Mouse (Mus musculus) cerebellum, adult 2 months (tissue): ENCODE measurements around the gene Sf3a2. TPM values are rescaled to one million over a fixed set of nuclear protein-coding genes. Genes with fewer than 3 reads are reported as not detected.

ENCODE experiments used
- DNase-seq, 2 experiments: peaks; one replicate each; pipeline ENCODE4 v3.0.0; 2021
- H3K27ac ChIP-seq: fragments of 200-500 bp; 2 replicates; pipeline ENCODE4 v1.5.1; 2012; ENCODE audit warnings: low read length, control low read depth, inconsistent platforms; ENCODE audit not compliant: insufficient read depth
- H3K27me3 ChIP-seq: fragments of 200-500 bp; 2 replicates; pipeline ENCODE4 v1.6.1; 2012; ENCODE audit warnings: inconsistent platforms, mild to moderate bottlenecking, low read length, moderate library complexity; ENCODE audit not compliant: control insufficient read depth, insufficient read depth
- H3K4me1 ChIP-seq: fragments of 200-500 bp; 2 replicates; pipeline ENCODE4 v1.6.1; 2011; ENCODE audit warnings: low read length; ENCODE audit not compliant: control insufficient read depth, insufficient read depth
- H3K4me3 ChIP-seq: fragments of 200-500 bp; replicated peaks from 2 replicates; pipeline ENCODE3; 2011; ENCODE audit warnings: mild to moderate bottlenecking, low read depth, low read length, control low read depth; ENCODE audit not compliant: insufficient read depth
- CTCF ChIP-seq: fragments of 200-500 bp; IDR thresholded peaks from 2 replicates; pipeline ENCODE4 v1.5.1; 2011; ENCODE audit warnings: low read depth, mild to moderate bottlenecking, control low read depth, low read length, moderate library complexity, borderline replicate concordance; ENCODE audit not compliant: insufficient read depth
- POLR2A ChIP-seq: fragments of 200-500 bp; IDR thresholded peaks from 2 replicates; pipeline ENCODE4 v1.6.1; 2011; ENCODE audit warnings: low read length, control low read depth, borderline replicate concordance; ENCODE audit not compliant: insufficient read depth
- WGBS: fragments of 180-500 bp; shearing (Covaris S2); methylation state at CpG from one replicate; pipeline ENCODE4 v1.1.7; 2018; 5-methylcytosine and 5-hydroxymethylcytosine counted together
- polyA plus RNA-seq: library from polyadenylated mRNA; depleted of rRNA; stranded (reverse); fragments of >200 nt; gene quantifications from 2 replicates; pipeline ENCODE4 v1.2.3, GENCODE M21; 2012; rRNA removed

Gene Sf3a2
- polyA plus RNA-seq, 1 experiment, result 52.0 TPM

GRCm38 (mm10) chr10:80843087-80843930 lies 45.3 kb downstream of the Sf3a2 start:
- peaks cover 45% of the 10 kb centered on the region for H3K4me1 ChIP-seq
- peak in 1 of 2 experiments; percentile 49 for DNase-seq
- TF ChIP-seq POLR2A (no peak), CTCF (no peak)
- H3K4me3 ChIP-seq, result peak overlapping the region; percentile 75
- WGBS, result 3% methylated on average over 32 of the region's 32 CpGs
- H3K27me3 ChIP-seq, result no peaks in the 10 kb centered on the region
- H3K27ac ChIP-seq, result peak overlapping the region; percentile 48

DNA sequence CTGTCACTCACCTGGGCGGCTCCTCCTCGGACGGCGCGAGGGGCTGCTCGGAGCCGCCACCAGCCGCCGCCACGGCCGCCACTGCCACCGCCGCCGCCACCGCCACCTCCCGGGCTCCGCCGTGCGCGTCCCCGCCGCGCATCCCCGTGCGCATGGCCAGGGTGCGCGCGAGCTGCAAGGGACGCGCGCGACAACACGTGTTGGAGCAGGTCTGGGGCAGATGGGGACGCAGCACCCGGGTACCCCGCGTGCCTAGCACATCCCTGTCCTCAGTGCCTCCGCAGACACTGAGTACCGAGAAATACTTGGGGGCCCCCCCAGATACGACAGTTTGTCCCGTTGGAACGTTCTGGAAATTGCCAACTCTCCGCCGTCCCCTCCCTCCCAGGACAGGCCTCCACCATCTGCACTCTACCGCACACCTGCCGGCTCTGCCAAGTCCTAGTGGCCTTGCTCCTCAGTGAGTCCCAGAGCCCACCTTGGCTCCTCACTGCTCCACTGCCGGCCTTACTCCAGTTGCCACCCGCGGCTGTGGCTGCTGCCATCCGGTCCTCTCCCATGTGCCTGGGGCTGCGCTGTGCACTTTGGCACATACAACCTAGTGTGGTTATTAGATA lies 46.0 kb downstream of the Sf3a2 start, which contains the start of gene Lingo3:
Lingo3 (minus strand) TSS at position 109 of the 617 bp plus-strand sequence.
- TF ChIP-seq POLR2A (peak; percentile 63; the same call in 1 of the 2 replicates), CTCF (no peak)
- Histone ChIP-seq H3K4me1 (peaks cover 40% of the 10 kb centered on the region), H3K27ac (peak within 1 kb of the TSS; percentile 48), H3K27me3 (no peaks in the 10 kb centered on the region), H3K4me3 (peak within 1 kb of the TSS; percentile 75)
- WGBS, result 2% methylated on average over 39 of the region's 51 CpGs
- peak; percentile 80 to 84 for DNase-seq

- Histone ChIP-seq H3K4me1 (peaks cover 33% of the 10 kb centered on the region), H3K27ac (no peak overlapping the region), H3K27me3 (no peaks in the 10 kb centered on the region), H3K4me3 (no peak overlapping the region)
- TF ChIP-seq CTCF (no peak), POLR2A (no peak)
- 13% methylated on average over 8 of the region's 8 CpGs for WGBS
- no peak for DNase-seq
Observed at GRCm38 (mm10) chr10:80845055-80845693, 47.2 kb downstream of the Sf3a2 start.

DNA sequence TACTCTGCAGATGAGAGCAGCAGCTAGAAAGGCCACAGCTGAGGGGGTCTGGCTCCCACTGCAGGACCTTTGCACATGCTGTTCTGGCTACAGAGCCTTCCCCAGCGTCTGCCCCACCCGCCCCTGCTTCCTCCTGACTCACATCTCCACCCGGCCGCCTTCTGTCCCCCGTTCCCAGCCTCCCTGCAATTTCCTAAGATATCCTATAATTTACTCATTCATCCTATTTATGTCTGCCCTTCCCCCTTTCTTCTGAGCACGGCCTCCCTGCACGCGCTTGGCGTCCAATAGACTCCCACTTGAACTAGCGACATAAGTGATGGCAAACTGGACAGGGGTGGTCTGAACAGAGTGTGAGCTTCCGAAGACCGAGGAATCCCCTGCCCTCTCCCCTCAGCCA lies 47.7 kb downstream of the Sf3a2 start:
- Histone ChIP-seq H3K4me1 (peaks cover 27% of the 10 kb centered on the region), H3K27me3 (no peaks in the 10 kb centered on the region), H3K27ac (no peak overlapping the region), H3K4me3 (no peak overlapping the region)
- 60% methylated on average over 12 of the region's 12 CpGs for WGBS
- no peak for DNase-seq
- TF ChIP-seq CTCF (no peak), POLR2A (no peak)

- no peak for DNase-seq
- WGBS, result 23% methylated on average over 10 of the region's 10 CpGs
Observed at GRCm38 (mm10) chr10:80848571-80848970, 50.6 kb downstream of the Sf3a2 start.

More at GRCm38 (mm10) chr10:80848571-80848970, 50.6 kb downstream of the Sf3a2 start:
- TF ChIP-seq CTCF (no peak), POLR2A (no peak)
- no peaks in the 10 kb centered on the region for H3K27me3 ChIP-seq
- H3K27ac ChIP-seq, result no peak overlapping the region
- H3K4me3 ChIP-seq, result no peak overlapping the region
- peaks cover 14% of the 10 kb centered on the region for H3K4me1 ChIP-seq

Other genes with a start within 250 kb of the Sf3a2 start
- gene Rexo1, start 236.6 kb upstream of the Sf3a2 start, polyA plus RNA-seq, result 44.4 and 47.5 TPM in 2 replicates
- gene Klf16, start 220.9 kb upstream of the Sf3a2 start, polyA plus RNA-seq, result 9.5 and 10.6 TPM in 2 replicates
- gene Abhd17a, start 207.9 kb upstream of the Sf3a2 start, polyA plus RNA-seq, result 230 and 232 TPM in 2 replicates
- gene Scamp4, start 195.3 kb upstream of the Sf3a2 start, polyA plus RNA-seq, result 57.9 and 62.0 TPM in 2 replicates
- 7.0 and 7.5 TPM in 2 replicates for gene Adat3, start 195.3 kb upstream of the Sf3a2 start, polyA plus RNA-seq
- gene Gm49322, start 192.2 kb upstream of the Sf3a2 start, polyA plus RNA-seq, result 3.5 and 4.2 TPM in 2 replicates
- 208 and 218 TPM in 2 replicates for gene Csnk1g2, start 175.4 kb upstream of the Sf3a2 start, polyA plus RNA-seq
- gene Btbd2, start 141.1 kb upstream of the Sf3a2 start, polyA plus RNA-seq, result 106 and 108 TPM in 2 replicates
- 59.3 and 64.4 TPM in 2 replicates for gene Mknk2, start 120.1 kb upstream of the Sf3a2 start, polyA plus RNA-seq
- gene Mob3a, start 96.2 kb upstream of the Sf3a2 start, polyA plus RNA-seq, result 12.6 and 14.2 TPM in 2 replicates
- gene Izumo4, start 96.0 kb upstream of the Sf3a2 start, polyA plus RNA-seq, result 112 and 117 TPM in 2 replicates
- gene Ap3d1, start 55.9 kb upstream of the Sf3a2 start, polyA plus RNA-seq, result 175 and 189 TPM in 2 replicates
- 101 and 115 TPM in 2 replicates for gene Dot1l, start 43.0 kb upstream of the Sf3a2 start, polyA plus RNA-seq
- gene Plekhj1, start 428 bp downstream of the Sf3a2 start, polyA plus RNA-seq, result 106 and 122 TPM in 2 replicates
- gene Amh, start 7.0 kb downstream of the Sf3a2 start, polyA plus RNA-seq, result 3.0 and 4.3 TPM in 2 replicates
- gene Jsrp1, start 15.3 kb downstream of the Sf3a2 start, polyA plus RNA-seq, result 0.27 and 0.38 TPM in 2 replicates
- gene Oaz1, start 28.5 kb downstream of the Sf3a2 start, polyA plus RNA-seq, result 776 and 779 TPM in 2 replicates
- gene Lingo3, start 45.8 kb downstream of the Sf3a2 start, polyA plus RNA-seq, result 54.4 and 69.1 TPM in 2 replicates
- 213 and 215 TPM in 2 replicates for gene Lsm7, start 57.0 kb downstream of the Sf3a2 start, polyA plus RNA-seq
- 123 and 132 TPM in 2 replicates for gene Sppl2b, start 57.1 kb downstream of the Sf3a2 start, polyA plus RNA-seq
- gene Tmprss9, start 73.7 kb downstream of the Sf3a2 start, polyA plus RNA-seq, result 0.41 and 0.74 TPM in 2 replicates
- 208 and 217 TPM in 2 replicates for gene Timm13, start 102.8 kb downstream of the Sf3a2 start, polyA plus RNA-seq
- gene Lmnb2, start 120.0 kb downstream of the Sf3a2 start, polyA plus RNA-seq, result 39.0 and 42.8 TPM in 2 replicates
- 30.6 and 33.3 TPM in 2 replicates for gene Gadd45b, start 131.9 kb downstream of the Sf3a2 start, polyA plus RNA-seq
- 21.0 and 23.0 TPM in 2 replicates for gene Gng7, start 216.7 kb downstream of the Sf3a2 start, polyA plus RNA-seq
- gene Diras1, start 227.5 kb downstream of the Sf3a2 start, polyA plus RNA-seq, result 126 and 136 TPM in 2 replicates
- 75.2 and 77.0 TPM in 2 replicates for gene Slc39a3, start 239.2 kb downstream of the Sf3a2 start, polyA plus RNA-seq